Mouse (Mus musculus): ENCODE data around the gene Serinc5.
"Not testable (repeated sequence)": the region's sequence is repeated elsewhere in the genome, so short reads cannot be mapped to it uniquely, and the experiment has no call there.

Serinc5 gene

DNA sequence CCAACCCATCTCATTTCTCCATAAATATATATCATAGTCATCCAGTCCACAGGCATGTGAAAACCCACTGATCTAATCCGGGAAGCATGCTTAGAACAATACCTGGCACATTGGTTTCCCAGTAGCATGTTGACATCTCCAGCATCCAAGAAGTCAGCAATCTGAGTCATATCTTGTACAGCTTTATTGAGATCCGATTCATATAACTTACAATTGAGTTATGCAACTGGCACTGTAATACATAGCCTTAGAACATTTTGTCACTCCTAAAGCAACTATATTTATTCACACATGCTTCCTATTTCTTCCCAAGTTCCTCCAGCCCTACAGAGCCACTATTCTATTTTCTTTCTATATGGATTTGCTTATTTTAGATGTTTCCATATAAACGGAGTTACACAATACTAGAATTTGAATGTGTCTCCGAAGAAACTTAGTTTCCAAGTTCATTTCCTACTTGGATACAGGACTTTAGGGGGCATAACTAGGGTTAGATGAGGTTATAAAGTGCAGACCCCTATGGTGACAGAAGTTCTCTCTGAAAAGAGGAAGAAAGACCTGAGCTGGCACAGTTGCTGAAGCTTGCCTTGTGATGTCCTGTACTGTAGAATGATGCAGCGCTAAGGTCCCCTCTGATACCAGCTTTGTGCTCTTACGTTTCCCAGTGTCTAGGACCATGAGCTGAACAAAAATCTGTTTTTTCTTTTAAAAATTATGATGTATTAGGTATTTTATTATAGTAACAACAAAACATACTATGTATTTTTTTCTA lies 57.5 kb downstream of the Serinc5 start:
- DNase-seq: no peak

DNA sequence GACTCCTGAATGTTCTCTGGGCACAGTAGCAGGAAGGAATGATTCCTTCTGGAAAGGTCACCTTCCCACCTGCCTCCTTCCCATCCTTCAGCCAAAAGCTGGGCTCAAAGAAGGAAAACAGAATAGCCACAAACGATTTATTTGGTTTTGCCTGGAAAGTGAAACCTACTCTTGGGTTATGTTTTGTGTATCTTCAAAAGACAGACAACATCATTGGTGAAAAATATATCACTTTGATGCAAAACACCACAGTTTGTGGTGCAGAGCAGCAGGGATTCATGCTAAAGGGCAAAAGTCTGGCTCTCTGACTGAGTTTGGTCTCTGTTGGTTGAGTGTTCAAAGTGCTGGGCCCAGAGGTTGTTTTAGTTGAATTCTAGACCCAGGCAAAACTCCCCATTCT lies 60.8 kb downstream of the Serinc5 start:
- no peak for DNase-seq

DNA sequence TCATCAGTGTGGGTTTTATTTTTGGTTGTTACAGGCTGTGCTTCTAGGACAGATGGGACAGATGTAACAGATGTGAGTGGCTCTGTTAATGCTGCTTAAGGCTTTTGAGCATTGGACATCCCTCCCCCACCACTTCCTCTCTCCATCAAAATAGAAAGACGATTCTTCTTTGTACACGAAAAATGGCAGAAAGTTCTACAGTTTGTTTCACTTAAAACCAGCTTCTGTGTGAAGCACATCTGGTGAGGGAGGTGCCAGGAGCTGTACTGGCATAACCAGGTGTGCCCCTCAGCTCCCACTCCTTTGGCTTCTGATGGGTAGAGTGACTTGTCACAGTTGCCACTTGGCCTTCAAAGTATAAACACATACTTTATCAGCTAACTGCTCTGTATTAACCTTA lies 63.8 kb downstream of the Serinc5 start:
- DNase-seq: no peak

DNA sequence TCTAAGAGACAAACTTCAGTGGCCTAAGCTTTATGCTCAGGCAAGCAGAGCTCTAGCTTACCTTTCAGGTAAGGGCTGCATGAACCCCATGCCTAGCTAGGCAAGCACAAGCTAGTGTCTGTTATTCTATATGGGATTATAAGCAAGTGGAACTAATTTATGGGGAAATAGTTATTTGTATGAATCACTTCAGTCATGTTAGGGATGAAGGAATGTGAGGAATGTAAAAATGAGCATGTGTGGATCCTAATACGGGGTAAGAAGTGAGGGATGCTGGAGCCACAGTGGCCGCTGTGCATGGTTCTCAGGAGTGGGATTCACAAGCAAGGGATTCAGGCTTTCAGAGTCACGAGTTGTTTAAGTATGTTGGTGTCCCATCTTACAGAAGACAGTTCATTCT lies 64.4 kb downstream of the Serinc5 start:
- no peak for DNase-seq

DNA sequence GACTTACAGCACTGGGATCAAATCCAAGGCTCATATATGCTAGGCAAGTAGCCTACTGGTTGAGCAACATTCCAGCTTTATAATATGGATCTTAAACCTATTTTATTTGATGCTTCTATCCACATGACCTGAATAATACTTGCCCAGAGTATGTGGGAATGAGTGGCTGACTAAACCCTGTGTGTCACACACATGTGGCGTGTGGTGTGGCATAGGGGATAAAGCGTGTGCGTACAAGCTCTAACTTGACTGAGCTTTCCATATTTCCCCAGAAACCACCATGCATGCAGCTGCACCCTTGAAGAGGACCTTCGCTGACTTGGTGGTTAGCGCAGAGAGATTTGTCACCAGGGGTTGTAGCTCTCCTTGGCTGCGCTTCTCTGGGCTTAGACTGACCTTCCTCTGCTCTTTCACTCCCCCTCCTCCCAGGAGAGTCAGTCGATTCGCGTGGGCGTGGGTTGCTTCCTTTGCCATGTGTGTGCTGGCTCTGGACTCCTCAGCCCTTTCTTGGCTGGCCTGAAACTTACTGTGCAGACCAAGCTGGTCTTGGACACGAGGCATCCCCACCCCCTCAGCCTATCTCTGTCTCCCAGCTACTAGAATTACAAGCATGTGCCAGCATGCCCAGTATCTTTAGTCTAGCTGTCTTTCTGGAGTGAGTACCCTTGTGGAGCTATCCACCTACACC lies 65.2 kb downstream of the Serinc5 start:
- DNase-seq: no peak

DNA sequence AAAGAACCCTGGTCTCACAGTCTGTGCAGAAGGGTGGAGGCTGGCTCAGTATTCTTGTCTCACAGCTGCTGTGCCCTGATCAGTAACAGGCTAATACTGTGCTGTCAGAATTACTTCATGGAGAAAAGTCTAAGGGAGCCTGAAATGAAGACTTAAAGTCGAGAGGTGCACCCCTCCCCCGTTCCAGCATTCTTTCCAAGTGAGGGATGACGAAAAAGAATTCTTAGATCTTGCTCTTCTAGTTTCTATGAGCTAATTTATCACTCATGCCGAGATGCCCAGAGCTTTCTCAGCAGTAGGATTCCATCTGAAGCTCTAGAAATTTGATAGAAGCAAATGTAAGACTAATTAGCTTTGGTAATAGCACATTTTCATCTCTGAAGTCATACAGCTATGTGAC lies 66.8 kb downstream of the Serinc5 start:
- DNase-seq: no peak

DNA sequence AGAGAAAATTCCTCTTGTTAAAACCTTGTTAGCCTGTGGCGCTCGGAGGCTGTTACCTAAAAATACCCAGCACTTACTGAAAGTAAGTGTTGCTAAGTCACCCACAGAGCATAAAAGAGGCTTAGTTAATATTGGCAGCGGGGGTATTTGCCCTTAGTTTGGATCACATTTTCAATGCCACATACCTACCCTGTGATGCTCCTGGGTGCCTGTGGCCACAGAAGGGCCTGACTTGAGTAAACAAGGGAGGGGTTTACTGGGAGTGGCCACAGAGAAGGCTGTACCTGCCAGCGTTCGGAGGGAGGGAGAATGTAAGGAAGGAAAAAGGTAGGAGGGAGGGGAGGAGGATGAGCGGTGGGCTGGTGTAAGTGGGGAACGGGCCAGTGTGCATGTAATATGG lies 68.8 kb downstream of the Serinc5 start:
- DNase-seq: no peak

DNA sequence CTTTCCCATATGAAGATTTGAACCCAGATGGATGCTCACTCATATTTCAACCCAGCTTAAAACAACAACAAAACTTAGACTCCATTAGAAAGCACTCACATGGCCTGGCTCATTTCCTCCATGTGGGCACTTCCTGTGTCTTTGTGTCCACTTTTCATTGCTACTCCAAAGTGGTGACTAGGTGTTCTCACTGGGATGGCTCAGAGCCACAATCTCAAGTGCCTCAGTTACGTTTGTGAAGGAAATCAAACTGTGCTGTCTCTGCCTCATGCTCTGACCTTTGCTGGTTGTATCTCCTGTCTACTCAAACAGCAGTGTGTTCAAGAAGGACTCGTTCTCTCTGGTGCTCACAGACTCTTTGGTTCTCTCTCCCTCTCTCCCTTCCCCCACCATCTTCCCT lies 70.7 kb downstream of the Serinc5 start:
- no peak for DNase-seq

DNA sequence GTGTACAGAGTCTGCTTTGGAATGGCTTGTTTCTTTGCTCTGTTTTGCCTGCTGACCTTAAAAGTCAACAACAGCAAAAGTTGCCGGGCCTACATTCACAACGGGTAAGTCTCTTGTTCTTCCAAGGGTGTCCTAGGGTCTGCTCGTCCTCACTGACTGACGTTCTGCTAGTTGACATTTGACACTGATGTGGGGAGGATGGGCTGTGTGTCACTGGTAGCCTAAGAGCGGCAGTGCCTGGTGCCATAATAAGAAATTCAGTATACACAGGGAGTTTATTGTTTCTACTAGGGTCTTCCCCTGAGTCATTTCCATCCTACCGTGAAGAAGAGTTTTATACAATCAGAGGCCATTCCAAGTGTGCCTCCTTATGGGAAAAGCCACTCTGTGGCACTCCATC lies 71.9 kb downstream of the Serinc5 start:
- DNase-seq: no peak

DNA sequence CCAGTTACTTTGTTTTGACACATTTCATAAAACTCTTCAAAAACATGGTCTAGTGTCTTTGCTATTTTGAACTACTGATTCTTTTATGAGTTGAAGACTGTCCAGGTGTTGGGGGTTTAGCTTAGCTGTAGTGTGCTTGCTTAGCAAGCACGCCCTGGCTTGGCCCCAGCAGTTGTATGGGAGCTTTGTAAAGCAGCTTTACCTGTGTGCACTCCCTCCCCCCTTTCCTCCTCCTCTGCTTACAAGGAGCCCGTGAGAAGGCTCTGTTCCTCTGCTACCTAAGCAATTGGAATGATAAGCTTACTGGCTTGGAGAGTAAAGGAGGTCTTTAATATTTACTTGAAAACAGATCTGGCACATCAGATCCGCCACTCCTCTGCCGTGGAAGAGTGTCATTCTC lies 72.6 kb downstream of the Serinc5 start:
- DNase-seq: no peak

DNA sequence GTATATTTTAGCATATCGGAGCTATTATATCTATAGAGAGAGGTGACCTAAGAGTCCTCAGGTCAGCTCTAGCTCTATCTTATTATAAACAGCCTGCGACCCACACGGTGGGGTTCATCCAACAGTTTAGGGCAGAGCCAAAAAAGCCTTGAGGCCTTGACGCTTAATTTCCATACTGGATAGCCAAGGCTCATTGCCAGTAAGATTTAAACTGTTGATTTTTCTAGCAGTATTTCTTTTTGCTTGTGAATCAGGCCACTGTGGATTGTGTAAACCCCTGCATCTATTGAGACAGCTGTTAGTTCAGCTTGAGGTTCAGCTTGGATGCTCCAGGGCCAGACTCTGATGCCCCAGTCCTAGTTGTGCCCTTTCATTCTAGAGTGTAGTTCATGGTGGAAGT lies 73.4 kb downstream of the Serinc5 start:
- no peak for DNase-seq

DNA sequence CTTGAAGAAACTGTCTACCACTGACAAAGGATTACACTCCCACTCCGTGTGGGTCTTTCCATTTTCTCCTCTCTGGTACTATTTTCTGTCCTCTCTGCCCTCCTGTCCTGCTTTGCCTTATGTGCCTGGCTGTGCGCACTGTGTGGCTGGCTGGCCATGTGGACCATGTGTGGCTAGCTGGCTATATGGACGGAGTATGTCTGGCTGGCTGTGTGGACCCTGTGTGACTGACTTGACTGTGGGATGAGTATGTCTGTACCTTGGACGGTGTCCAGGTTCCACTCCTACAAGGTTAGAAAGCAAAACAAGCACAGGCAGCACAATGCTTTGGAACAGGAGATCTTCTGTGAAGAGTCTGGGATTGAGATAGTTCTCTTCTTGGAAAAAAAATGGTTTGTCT lies 74.4 kb downstream of the Serinc5 start:
- no peak for DNase-seq

DNA sequence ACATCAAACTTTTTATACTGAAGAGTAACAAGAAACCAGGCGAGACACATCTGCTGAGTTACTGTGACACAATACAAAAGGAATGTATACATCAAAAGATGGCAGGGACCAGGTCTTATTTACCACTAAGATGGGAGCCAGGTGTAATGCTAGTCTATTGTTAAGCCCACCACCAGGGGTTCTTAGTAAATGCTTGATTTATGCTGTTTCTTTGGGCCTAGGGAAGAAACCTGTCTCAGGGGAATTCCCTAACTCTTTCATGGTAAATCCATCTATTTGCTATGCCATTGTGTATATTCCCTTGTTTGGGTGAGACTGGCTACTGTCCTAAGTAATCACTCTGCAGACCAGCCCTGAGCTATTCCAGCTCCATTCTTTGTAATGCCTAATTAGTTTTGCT lies 76.3 kb downstream of the Serinc5 start:
- DNase-seq: not testable (repeated sequence)

DNA sequence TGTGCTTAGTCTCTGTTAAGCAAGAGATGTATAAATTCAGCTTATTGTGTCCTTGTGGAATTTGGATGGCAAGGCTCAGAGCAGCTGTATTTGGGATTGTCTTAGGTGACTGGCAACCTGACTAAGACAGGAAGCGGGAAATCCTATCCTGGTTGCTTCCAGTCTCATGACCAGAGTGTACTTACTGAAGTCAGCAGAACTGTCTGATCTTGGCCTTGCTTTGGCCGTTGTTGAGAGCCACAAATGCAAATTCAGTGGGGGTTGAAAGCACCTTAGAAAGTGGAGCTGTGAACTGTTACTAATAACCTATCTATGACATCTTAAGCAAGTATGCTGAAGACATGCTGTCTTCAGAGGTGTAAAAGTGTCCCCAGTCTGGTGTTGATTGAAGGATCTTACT lies 78.2 kb downstream of the Serinc5 start:
- no peak for DNase-seq

DNA sequence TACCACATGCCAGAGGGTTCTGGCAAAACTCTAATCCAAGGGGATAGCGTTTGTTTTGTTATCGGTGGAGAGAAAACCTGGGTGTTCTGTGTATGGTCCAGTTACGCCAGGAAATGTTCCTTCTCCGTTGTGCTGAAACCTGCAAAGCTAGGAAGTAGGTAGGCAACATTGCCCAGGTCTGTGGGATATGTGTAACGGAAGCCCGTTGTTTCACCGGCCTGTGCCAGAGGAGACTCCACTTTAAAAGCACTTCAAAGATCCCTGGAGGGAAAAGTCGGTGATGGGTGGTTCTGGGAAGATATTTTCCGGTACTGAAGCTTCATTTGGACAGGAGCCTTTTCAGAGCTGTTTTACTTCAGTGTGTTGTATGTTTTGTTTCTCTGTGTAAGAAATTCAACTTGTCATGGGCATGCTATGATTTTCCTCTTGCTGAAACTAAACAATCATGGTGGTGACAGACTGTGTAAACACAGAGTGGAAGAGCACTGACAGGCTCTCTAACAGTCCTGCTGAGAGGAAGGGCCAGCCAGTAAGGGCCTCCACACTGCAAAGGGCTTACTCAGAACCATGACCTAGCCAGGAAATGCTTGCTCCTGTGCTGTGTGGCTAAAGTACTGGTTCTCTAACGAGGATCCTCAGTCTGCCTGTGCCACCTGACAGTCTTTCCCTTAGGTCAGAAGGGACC lies 83.1 kb downstream of the Serinc5 start:
- DNase-seq: no peak

DNA sequence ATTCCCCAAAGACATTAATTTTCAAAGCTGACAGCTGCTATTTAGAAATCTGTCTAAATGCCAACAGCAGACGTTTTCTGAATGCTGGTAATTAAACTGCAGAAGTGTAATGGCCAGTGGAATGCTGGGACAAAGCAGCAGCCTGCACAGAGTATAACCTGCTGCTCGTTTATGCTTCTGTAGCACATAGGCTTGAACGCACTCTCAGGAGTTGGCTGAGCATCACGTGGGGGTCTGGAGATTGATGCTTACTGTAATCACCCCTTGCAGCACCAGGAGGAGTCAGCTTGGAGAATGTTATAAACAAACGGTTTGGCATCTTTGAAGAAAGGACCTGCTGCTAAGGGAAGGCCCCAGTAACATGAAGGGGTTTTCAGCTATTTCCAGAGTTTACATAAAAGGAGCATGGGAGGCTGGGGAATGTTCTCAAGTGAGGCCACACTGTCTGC lies 85.6 kb downstream of the Serinc5 start:
- peak; percentile 29 for DNase-seq

DNA sequence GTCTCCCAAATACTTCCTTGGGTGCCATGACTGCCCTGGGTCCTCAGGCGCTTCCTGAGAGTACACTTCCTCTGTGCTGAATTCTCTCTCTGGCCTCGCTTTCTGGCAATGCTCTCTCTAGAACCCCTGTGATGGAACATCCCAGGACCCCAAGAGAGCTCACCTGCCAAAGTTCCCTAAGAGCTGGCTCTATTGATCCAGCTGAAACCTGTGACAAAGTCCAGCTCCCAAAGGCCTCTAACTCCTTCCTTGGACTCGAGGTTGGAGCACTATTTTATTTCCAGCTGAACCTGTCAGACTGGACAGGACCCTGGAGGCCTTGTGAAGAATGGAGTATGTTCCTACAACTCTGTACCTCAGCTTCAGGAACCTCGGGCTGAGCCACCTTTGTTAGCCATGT lies 86.2 kb downstream of the Serinc5 start:
- DNase-seq: no peak

DNA sequence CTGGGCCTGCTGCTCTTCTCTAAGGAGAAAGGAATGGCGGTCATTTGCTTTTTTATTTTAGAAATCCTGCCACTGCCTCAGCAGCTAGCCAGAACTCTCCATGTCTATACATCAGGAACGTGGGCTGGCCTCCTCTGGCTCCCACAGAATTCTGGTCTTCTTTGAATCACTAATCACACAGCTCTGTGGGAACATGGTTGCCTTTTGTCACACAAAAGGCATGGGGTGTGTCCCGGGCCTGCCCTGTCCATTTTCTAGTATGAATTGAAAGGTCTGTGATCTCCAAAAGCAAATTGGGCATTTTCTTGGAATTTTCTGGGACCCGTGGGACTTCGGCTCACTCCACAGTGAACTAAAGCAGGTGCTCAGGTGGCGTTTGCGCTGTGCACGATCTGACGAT lies 87.9 kb downstream of the Serinc5 start:
- DNase-seq: no peak

DNA sequence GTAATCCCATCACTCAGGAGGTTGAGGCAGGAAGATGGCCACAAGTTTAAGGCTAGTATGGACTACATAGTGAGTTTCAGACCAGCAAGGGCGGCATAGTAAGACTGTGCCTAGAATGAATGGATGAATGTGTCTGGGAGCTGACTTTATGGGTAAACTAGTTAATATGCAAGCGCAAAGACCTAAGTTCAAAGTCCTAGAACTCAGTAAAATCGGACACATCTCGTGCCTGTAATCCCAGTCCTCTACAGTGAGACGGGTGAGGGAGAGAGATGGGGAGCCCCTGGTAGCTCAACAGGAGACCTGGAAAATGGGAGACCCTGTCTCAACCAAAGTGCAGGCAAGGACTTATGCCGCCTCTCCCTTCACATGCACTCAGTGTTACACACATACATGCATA lies 88.5 kb downstream of the Serinc5 start:
- no peak for DNase-seq

DNA sequence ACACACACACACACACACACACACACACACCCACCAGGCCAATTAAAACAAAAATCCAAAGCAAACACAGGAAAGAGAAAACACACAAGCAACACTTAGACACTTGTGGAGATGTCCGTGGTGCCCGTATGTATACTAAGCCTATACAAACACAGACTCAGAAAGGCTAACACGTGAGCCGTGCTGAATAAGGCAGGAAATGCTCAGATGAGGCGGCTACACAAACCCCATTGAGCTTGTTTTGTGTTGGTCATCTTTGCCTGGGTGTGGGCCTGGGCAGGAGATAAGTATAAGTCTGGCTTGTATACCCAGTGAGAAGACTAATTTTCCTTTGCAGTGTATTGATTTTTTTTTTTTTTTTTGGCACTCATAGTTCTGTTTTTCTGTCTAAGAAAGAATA lies 91.1 kb downstream of the Serinc5 start:
- DNase-seq: no peak

DNA sequence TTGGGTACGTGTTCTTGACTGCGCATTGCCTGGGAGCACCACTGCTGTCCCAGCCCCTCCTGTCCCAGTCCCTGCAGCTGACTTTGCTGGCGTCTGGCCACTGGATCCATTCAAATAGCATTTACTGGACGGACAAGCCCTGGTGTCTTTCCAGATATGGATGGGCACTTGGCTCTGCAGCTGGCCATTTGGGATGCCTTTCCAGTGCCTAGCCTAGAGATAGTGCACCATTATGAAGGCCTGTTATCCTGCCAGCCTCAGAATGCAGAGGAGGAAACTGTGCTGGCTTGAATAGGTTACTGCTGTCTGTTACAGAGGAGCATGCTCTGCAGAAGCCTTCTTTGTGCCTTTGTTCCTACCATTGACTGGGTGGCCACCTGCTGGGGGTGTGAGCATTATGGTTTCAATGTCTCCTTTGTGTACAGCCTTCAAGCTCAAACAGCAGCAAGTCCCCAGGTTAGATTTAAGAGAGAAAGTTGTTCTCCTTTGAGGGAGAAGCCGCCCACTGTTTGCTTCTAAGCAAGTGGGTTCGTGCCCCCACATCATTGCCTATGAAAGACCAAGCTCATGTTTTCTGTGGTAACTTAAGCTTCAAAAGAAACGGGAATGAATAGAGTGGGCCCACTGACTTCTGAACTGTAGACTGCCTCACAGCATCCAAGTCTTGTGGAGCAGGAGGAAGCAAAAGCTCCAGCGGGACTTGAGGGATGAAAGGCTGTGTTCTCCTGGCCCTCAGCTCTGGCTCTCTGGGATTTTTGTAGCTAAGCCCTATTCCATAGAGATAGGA lies 92.5 kb downstream of the Serinc5 start:
- peak; percentile 16 for DNase-seq

DNA sequence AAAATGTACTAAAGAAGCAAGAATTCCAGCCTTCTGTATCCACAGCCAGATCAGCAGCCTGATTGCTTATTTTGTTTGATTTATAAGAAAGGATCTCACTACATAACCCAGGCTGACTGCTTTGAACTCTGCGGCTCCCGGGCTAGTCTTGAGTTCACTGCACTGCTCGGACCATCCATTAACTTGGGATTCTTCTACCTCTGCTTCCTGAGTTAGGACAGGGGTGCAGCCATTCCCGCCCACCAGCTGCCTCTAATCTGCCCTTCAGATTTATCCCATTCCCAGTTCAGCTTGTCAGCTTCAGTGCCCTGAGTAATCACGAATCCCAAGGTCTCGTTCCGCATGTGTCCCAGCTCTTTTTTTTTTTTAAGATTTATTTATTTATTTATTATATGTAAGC lies 93.3 kb downstream of the Serinc5 start:
- no peak for DNase-seq

DNA sequence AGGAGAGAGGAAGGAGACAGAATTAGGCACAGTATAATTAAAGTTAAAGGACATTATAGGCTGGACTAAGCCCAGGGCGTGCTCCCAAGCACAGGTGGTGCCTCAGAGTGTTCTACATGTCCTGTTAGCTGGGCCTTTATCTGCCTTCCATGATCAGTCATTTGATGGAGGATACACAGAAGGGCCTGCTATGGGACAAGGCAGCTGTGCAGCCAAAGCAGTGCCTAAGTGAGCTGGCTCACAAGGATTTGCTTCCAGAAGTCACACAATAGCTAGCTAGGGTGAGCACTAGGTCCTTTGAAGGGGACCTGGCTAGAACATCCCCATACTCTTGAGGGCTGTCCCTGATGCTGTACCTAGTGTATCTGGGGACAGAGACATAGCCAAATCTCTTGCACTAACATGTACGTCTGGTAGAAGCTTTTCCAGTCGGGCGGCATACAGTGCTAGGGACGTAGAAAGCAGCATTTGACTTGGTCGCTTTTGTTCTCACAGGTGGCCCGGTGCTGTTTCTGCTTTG lies 94.2 kb downstream of the Serinc5 start:
- no peak for DNase-seq
